Mouse (Mus musculus): ENCODE results near the gene Ephb1. TPM values are rescaled to one million over a fixed set of nuclear protein-coding genes. Genes with fewer than 3 reads are reported as not detected.

Gene Ephb1
- total and polyA plus RNA-seq, 3 experiments: not detected

DNA sequence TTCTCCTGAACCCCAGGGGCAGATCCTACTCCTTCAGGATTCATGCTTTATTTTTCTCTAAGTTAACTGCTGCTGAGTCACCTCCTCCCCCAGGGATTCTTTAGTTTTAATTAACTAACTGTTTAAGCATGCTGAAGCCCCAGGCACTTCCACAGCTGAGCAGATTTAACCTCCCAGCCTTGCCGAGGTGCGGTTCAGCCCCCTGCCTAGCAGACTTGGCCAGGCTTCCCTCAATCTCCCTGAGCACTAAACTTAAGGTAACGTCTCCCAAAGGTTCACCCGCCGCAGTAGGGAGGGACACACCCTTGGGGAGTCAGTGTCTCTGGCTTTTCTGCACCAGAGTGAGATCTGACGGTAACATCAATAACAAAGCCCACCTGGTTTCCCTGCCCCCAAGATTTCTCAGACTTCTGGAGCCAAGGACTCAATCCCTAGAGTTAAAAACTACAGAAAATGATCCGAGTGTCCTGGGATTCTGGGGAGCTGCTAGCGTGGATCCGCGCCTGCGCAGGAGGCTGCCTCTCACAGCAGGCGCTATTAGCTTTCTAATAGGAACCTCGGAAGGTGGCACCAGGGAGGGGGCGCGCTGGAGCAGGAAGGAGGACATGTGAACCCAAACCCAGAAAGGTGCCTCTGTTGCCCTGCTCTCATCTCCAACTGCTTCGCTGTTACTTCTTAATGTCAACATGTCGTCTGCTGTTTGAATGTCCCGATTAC is 87.0 kb downstream of the Ephb1 start:
- H3K9me3 ChIP-seq (replicated peaks; ENCODE audit: low read length): peaks cover 81% of the 10 kb centered on the region
- dilution Hi-C loops (cut with MboI; ENCODE audit: extremely low pct_ligation_motif_present, extremely low pct_unique_long_range_greater_than_20kb, low sequenced_read_pairs): no loop called here
- no peak overlapping the region for H3K4me2 ChIP-seq (ENCODE audit: insufficient read depth, low read depth, poor library complexity, severe bottlenecking)
- no peaks in the 10 kb centered on the region for H3K36me3 ChIP-seq (replicated peaks in 1 of 2; ENCODE audit: control insufficient read depth in 1 of 2, insufficient read depth in 1 of 2, low read length in 1 of 2)
- H3K79me2 ChIP-seq (replicated peaks; ENCODE audit: control insufficient read depth, extremely low read depth, insufficient read depth, poor library complexity, severe bottlenecking): no peaks in the 10 kb centered on the region
- H3K27me3 ChIP-seq (replicated peaks): no peaks in the 10 kb centered on the region
- no peak for DNase-seq (ENCODE audit: extremely low read depth)
- no peak overlapping the region for H3K27ac ChIP-seq (ENCODE audit: insufficient read depth, low read depth)
- no peaks in the 10 kb centered on the region for H3K4me1 ChIP-seq (ENCODE audit: control insufficient read depth in 1 of 2, insufficient read depth in 2 of 2)
- in situ Hi-C loops (cut with MboI; ENCODE audit: low pct_ligation_motif_present, low pct_unique_long_range_greater_than_20kb, low sequenced_read_pairs): no loop called here
- no peak overlapping the region for H3K9ac ChIP-seq (ENCODE audit: insufficient read depth, low read depth)
- TF ChIP-seq RCOR1 (conservative IDR thresholded peaks at IDR 0.05; ENCODE audit: low read depth, low read length) (no peak), CTCF (conservative IDR thresholded peaks at IDR 0.05 in 1 of 2, IDR thresholded peaks at IDR 0.05 in 1 of 2; ENCODE audit: low read depth in 2 of 2, low read length in 2 of 2) (no peak)
- H3K4me3 ChIP-seq (replicated peaks in 1 of 3; ENCODE audit: low read depth in 2 of 3, low read length in 2 of 3, poor library complexity in 1 of 3): no peak overlapping the region

DNA sequence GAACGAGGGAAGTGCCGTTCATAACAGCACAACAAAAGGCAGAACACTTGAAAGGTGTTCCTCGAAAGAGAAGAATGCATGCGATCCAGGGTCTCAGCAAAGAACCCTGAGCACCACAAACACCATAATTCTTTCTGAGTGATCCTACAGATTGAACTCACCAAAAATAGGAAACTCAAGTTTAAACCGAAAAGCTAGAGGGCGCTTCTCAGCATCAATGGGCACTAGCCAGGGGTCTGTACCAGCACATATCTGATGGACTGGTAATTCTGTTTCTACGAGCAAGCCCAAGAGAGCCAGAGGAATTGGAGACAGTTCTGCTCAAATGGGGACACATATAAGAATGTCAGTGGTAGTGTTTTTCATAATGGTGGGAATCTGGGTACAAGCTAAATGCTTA is 90.7 kb downstream of the Ephb1 start:
- Histone ChIP-seq H3K9me3 (replicated peaks; ENCODE audit: low read length) (peaks cover 84% of the 10 kb centered on the region), H3K27me3 (replicated peaks) (no peaks in the 10 kb centered on the region), H3K4me3 (replicated peaks in 1 of 3; ENCODE audit: low read depth in 2 of 3, low read length in 2 of 3, poor library complexity in 1 of 3) (no peak overlapping the region), H3K36me3 (replicated peaks in 1 of 2; ENCODE audit: control insufficient read depth in 1 of 2, insufficient read depth in 1 of 2, low read length in 1 of 2) (no peaks in the 10 kb centered on the region), H3K4me2 (ENCODE audit: insufficient read depth, low read depth, poor library complexity, severe bottlenecking) (no peak overlapping the region), H3K79me2 (replicated peaks; ENCODE audit: control insufficient read depth, extremely low read depth, insufficient read depth, poor library complexity, severe bottlenecking) (no peaks in the 10 kb centered on the region), H3K4me1 (ENCODE audit: control insufficient read depth in 1 of 2, insufficient read depth in 2 of 2) (no peaks in the 10 kb centered on the region), H3K27ac (ENCODE audit: insufficient read depth, low read depth) (no peak overlapping the region), H3K9ac (ENCODE audit: insufficient read depth, low read depth) (no peak overlapping the region)
- in situ Hi-C loops (cut with MboI; ENCODE audit: low pct_ligation_motif_present, low pct_unique_long_range_greater_than_20kb, low sequenced_read_pairs) (no loop called here), dilution Hi-C loops (cut with MboI; ENCODE audit: extremely low pct_ligation_motif_present, extremely low pct_unique_long_range_greater_than_20kb, low sequenced_read_pairs) (no loop called here)
- DNase-seq (ENCODE audit: extremely low read depth): no peak
- TF ChIP-seq KAT2A (IDR thresholded peaks at IDR 0.05; ENCODE audit: insufficient replicate concordance, low read length) (no peak), NRF1 (IDR thresholded peaks at IDR 0.05; ENCODE audit: low read depth, low read length) (no peak), MXI1 (IDR thresholded peaks at IDR 0.05; ENCODE audit: low read depth, low read length) (no peak), POLR2A (IDR thresholded peaks at IDR 0.05; ENCODE audit: low read depth, low read length) (no peak), POLR2AphosphoS2 (IDR thresholded peaks at IDR 0.05; ENCODE audit: low read depth, low read length) (no peak), JUN (IDR thresholded peaks at IDR 0.05; ENCODE audit: insufficient read depth, low read depth, low read length) (no peak), CTCF (conservative IDR thresholded peaks at IDR 0.05 in 1 of 2, IDR thresholded peaks at IDR 0.05 in 1 of 2; ENCODE audit: low read depth in 2 of 2, low read length in 2 of 2) (no peak), RAD21 (IDR thresholded peaks at IDR 0.05; ENCODE audit: low read depth, low read length) (no peak), ZMIZ1 (IDR thresholded peaks at IDR 0.05; ENCODE audit: low read depth, low read length) (no peak), IRF4 (IDR thresholded peaks at IDR 0.05; ENCODE audit: low read depth, low read length) (no peak), EP300 (IDR thresholded peaks at IDR 0.05; ENCODE audit: low read length) (no peak)

DNA sequence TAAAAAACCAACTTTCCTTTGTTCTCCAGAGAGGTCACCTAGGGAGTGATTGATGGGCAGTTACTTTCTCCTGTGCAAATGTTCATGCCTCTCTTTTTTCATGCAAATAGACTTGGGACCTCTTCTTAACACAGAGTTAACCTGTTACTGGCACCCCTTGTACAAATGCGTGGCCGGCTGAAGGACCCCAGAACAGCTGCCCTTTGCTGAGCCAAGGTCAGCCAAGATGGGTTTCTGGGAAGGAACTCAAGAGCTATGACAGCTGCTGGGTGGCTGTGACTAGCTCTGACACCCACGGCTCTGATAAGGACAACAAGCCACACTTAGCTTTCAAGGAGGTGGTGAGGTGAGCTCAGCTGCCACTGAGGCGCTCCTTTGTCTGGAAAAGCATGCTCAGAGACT is 92.4 kb downstream of the Ephb1 start:
- Histone ChIP-seq H3K9ac (ENCODE audit: insufficient read depth, low read depth) (no peak overlapping the region), H3K4me1 (ENCODE audit: control insufficient read depth in 1 of 2, insufficient read depth in 2 of 2) (no peaks in the 10 kb centered on the region), H3K4me2 (ENCODE audit: insufficient read depth, low read depth, poor library complexity, severe bottlenecking) (no peak overlapping the region), H3K79me2 (replicated peaks; ENCODE audit: control insufficient read depth, extremely low read depth, insufficient read depth, poor library complexity, severe bottlenecking) (no peaks in the 10 kb centered on the region), H3K36me3 (replicated peaks in 1 of 2; ENCODE audit: control insufficient read depth in 1 of 2, insufficient read depth in 1 of 2, low read length in 1 of 2) (no peaks in the 10 kb centered on the region), H3K27me3 (replicated peaks) (no peaks in the 10 kb centered on the region), H3K9me3 (replicated peaks; ENCODE audit: low read length) (peaks cover 82% of the 10 kb centered on the region), H3K27ac (ENCODE audit: insufficient read depth, low read depth) (no peak overlapping the region), H3K4me3 (replicated peaks in 1 of 3; ENCODE audit: low read depth in 2 of 3, low read length in 2 of 3, poor library complexity in 1 of 3) (no peak overlapping the region)
- in situ Hi-C loops (cut with MboI; ENCODE audit: low pct_ligation_motif_present, low pct_unique_long_range_greater_than_20kb, low sequenced_read_pairs): no loop called here
- TF ChIP-seq PAX5 (IDR thresholded peaks at IDR 0.05; ENCODE audit: low read length) (no peak), EP300 (IDR thresholded peaks at IDR 0.05; ENCODE audit: low read length) (no peak), NELFE (IDR thresholded peaks at IDR 0.05; ENCODE audit: low read depth, low read length) (no peak), IRF4 (IDR thresholded peaks at IDR 0.05; ENCODE audit: low read depth, low read length) (no peak), GABPA (IDR thresholded peaks at IDR 0.05; ENCODE audit: insufficient replicate concordance, low read depth, low read length) (no peak), KAT2A (IDR thresholded peaks at IDR 0.05; ENCODE audit: insufficient replicate concordance, low read length) (no peak)
- no peak for DNase-seq (ENCODE audit: extremely low read depth)
- dilution Hi-C loops (cut with MboI; ENCODE audit: extremely low pct_ligation_motif_present, extremely low pct_unique_long_range_greater_than_20kb, low sequenced_read_pairs): no loop called here

Measured in CH12.LX (cell line).